Mouse (Mus musculus) small intestine, adult 2 months (tissue): ENCODE results near the gene Chst8.

Source experiments
- CTCF ChIP-seq: fragments of 200-500 bp; IDR thresholded peaks from 2 replicates; pipeline ENCODE4 v1.5.1; 2012; ENCODE audit warnings: low read depth, mild to moderate bottlenecking, control low read depth, inconsistent platforms, low read length, moderate library complexity, mixed read lengths; ENCODE audit not compliant: insufficient replicate concordance, insufficient read length; ENCODE audit errors: extremely low read depth
- POLR2A ChIP-seq: fragments of 200-500 bp; IDR thresholded peaks from 2 replicates; pipeline ENCODE4 v1.6.1; 2012; ENCODE audit warnings: low read depth, mild to moderate bottlenecking, control low read depth, inconsistent platforms, low read length, moderate library complexity

DNA sequence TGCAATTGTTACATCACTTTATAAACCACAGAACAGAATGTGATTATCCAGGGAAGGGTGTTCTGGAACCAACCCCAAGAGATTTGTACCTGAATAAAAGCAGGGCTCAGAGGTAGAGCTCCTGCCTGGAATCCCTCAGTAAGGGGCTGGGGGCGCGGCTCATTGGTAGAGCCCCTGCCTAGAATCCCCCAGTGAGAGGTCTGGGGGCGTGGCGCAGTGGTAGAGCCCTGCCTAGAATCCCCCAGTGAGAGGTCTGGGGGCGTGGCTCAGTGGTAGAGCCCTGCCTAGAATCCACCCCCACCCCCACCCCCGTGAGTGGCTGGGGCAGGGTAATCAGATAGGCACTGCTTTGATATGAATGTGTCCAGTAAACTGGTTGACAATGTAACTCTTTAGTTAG lies 83.6 kb downstream of the Chst8 start:
- TF ChIP-seq CTCF (no peak), POLR2A (no peak)
